Mouse (Mus musculus) kidney, postnatal 0 days (tissue): ENCODE measurements around the gene Gimap8. TPM values are rescaled to one million over a fixed set of nuclear protein-coding genes. Genes with fewer than 3 reads are reported as not detected.

Experiments
- ATAC-seq: fragments of 200-750 bp; cut with Nextera tagmentation; replicated peaks from 2 replicates; pipeline ENCODE4 v1.8.0; 2017; ENCODE audit warnings: low read depth, moderate number of reproducible peaks, moderate TSS enrichment, moderate library complexity; ENCODE audit not compliant: low FRiP score
- DNase-seq: peaks from one replicate; pipeline ENCODE4 v3.0.0-alpha.2; 2016; ENCODE audit warnings: low spot score
- H3K27ac ChIP-seq: fragments of 300-500 bp; sonication (generic); 2 replicates; pipeline ENCODE4 v1.5.1; 2014; ENCODE audit warnings: mild to moderate bottlenecking
- H3K27me3 ChIP-seq: fragments of 300-500 bp; sonication (generic); 2 replicates; pipeline ENCODE4 v1.6.1; 2014; ENCODE audit warnings: low read length, mixed read lengths; ENCODE audit not compliant: insufficient read depth
- H3K36me3 ChIP-seq: fragments of 300-500 bp; sonication (generic); 2 replicates; pipeline ENCODE4 v1.6.1; 2014; ENCODE audit warnings: low read length, mixed read lengths; ENCODE audit not compliant: insufficient read depth
- H3K4me1 ChIP-seq: fragments of 300-500 bp; sonication (generic); replicated peaks from 2 replicates; pipeline ENCODE4 v1.6.1; 2014; ENCODE audit warnings: antibody characterized with exemption, low read length, mixed read lengths; ENCODE audit not compliant: insufficient read depth
- H3K4me2 ChIP-seq: fragments of 300-500 bp; sonication (generic); 2 replicates; pipeline ENCODE4 v1.6.1; 2014; ENCODE audit warnings: mild to moderate bottlenecking, low read length, moderate library complexity, mixed read lengths
- H3K4me3 ChIP-seq: fragments of 300-500 bp; sonication (generic); replicated peaks from 2 replicates; pipeline ENCODE4 v1.5.1; 2014; ENCODE audit warnings: low read depth, low read length
- H3K9ac ChIP-seq: fragments of 300-500 bp; sonication (generic); 2 replicates; pipeline ENCODE4 v1.6.1; 2014; ENCODE audit warnings: low read depth, low read length
- H3K9me3 ChIP-seq: fragments of 300-500 bp; sonication (generic); replicated peaks from 2 replicates; pipeline ENCODE4 v1.6.1; 2016; ENCODE audit warnings: low read length, inconsistent platforms, mixed read lengths
- CTCF ChIP-seq: IDR thresholded peaks from 2 replicates; pipeline ENCODE4 v1.5.1; 2016; ENCODE audit warnings: antibody characterized with exemption, low read depth, mild to moderate bottlenecking, moderate library complexity
- whole genome bisulfite sequencing: fragments of 180-500 bp; shearing (Covaris S2); extraction: QIAGEN DNeasy Blood & Tissue Kit; methylation state at CpG from one replicate; pipeline ENCODE4 v1.1.7; 2014; 5-methylcytosine and 5-hydroxymethylcytosine counted together
- polyA plus RNA-seq: library from polyadenylated mRNA; unstranded; fragments of >200 nt; fragmentation: Nextera tagmentation; extraction: Ambion mirVana; gene quantifications from 2 replicates; pipeline ENCODE4 v1.2.1, GENCODE M21; 2015

Gimap8 gene
- polyA plus RNA-seq, 1 experiment from 2014 or later = 4.5 TPM

GRCm38 (mm10) chr6:48702601-48703000 is 55.6 kb downstream of the Gimap8 start:
- no peak for DNase-seq
- no peak for ATAC-seq
- TF ChIP-seq CTCF = peak; percentile 67

GRCm38 (mm10) chr6:48704146-48704545 is 57.1 kb downstream of the Gimap8 start:
- Histone ChIP-seq H3K4me2 (no peak overlapping the region), H3K27ac (no peak overlapping the region), H3K36me3 (peaks cover 3% of the 10 kb centered on the region; the same call in 1 of the 2 replicates), H3K4me1 (no peaks in the 10 kb centered on the region), H3K4me3 (no peak overlapping the region), H3K9ac (no peak overlapping the region), H3K9me3 (no peaks in the 10 kb centered on the region), H3K27me3 (no peaks in the 10 kb centered on the region)
- DNase-seq (no peak), ATAC-seq (no peak)
- TF ChIP-seq CTCF = no peak

More at GRCm38 (mm10) chr6:48702601-48703000, 55.6 kb downstream of the Gimap8 start:
- Histone ChIP-seq H3K9ac (no peak overlapping the region), H3K9me3 (no peaks in the 10 kb centered on the region), H3K4me2 (no peak overlapping the region), H3K4me3 (no peak overlapping the region), H3K4me1 (no peaks in the 10 kb centered on the region), H3K36me3 (peaks cover 3% of the 10 kb centered on the region; the same call in 1 of the 2 replicates), H3K27ac (0 out of 2 replicates have a peak overlapping the region, but pooled peaks have one; percentile 19), H3K27me3 (no peaks in the 10 kb centered on the region)
- 73% methylated on average over 5 of the region's 5 CpGs for WGBS

GRCm38 (mm10) chr6:48706130-48706529 is 59.1 kb downstream of the Gimap8 start:
- Histone ChIP-seq H3K4me1 (no peaks in the 10 kb centered on the region), H3K4me3 (peak overlapping the region; percentile 18), H3K9ac (no peak overlapping the region), H3K27me3 (no peaks in the 10 kb centered on the region), H3K4me2 (peak overlapping the region; percentile 19), H3K9me3 (no peaks in the 10 kb centered on the region), H3K27ac (peak overlapping the region; percentile 57), H3K36me3 (peaks cover 3% of the 10 kb centered on the region; the same call in 1 of the 2 replicates)
- 49% methylated on average over 3 of the region's 3 CpGs for WGBS
- DNase-seq (no peak), ATAC-seq (no peak)
- TF ChIP-seq CTCF = no peak

Other genes starting within 250 kb of the Gimap8 start
- gene Zfp467, start 201.4 kb upstream of the Gimap8 start, polyA plus RNA-seq = 27.9 and 33.4 TPM in 2 replicates
- 0.46 and 0.64 TPM in 2 replicates for gene Sspo, start 199.0 kb upstream of the Gimap8 start, polyA plus RNA-seq
- 31.1 and 34.6 TPM in 2 replicates for gene Atp6v0e2, start 109.6 kb upstream of the Gimap8 start, polyA plus RNA-seq
- gene Lrrc61, start 92.4 kb upstream of the Gimap8 start, polyA plus RNA-seq = 11.5 and 11.9 TPM in 2 replicates
- 66.8 and 80.3 TPM in 2 replicates for gene Rarres2, start 74.4 kb upstream of the Gimap8 start, polyA plus RNA-seq
- gene Gm45021, start 57.6 kb upstream of the Gimap8 start, polyA plus RNA-seq = 0.38 TPM in 1 of 2 replicates, not detected in the other
- gene Repin1, start 53.4 kb upstream of the Gimap8 start, polyA plus RNA-seq = 37.4 and 43.5 TPM in 2 replicates
- gene Gm44965, start 53.3 kb upstream of the Gimap8 start, polyA plus RNA-seq = not detected in 2 replicates
- gene Zfp775, start 45.2 kb upstream of the Gimap8 start, polyA plus RNA-seq = 6.4 and 7.7 TPM in 2 replicates
- 7.1 and 7.9 TPM in 2 replicates for gene AI854703, start 20.5 kb upstream of the Gimap8 start, polyA plus RNA-seq
- 13.7 and 15.2 TPM in 2 replicates for gene Gimap9, start 28.9 kb downstream of the Gimap8 start, polyA plus RNA-seq
- gene Gimap4, start 37.3 kb downstream of the Gimap8 start, polyA plus RNA-seq = 71.3 and 75.4 TPM in 2 replicates
- 60.1 and 60.6 TPM in 2 replicates for gene Gimap6, start 61.0 kb downstream of the Gimap8 start, polyA plus RNA-seq
- 2.7 and 3.2 TPM in 2 replicates for gene Gm28053, start 71.4 kb downstream of the Gimap8 start, polyA plus RNA-seq
- gene Gimap7, start 71.4 kb downstream of the Gimap8 start, polyA plus RNA-seq = 0.10 and 0.14 TPM in 2 replicates
- 26.8 and 29.7 TPM in 2 replicates for gene Gimap1, start 91.8 kb downstream of the Gimap8 start, polyA plus RNA-seq
- 26.4 and 32.2 TPM in 2 replicates for gene Gimap5, start 99.0 kb downstream of the Gimap8 start, polyA plus RNA-seq
- gene Gimap3, start 123.6 kb downstream of the Gimap8 start, polyA plus RNA-seq = 0.13 and 0.17 TPM in 2 replicates
- gene Tmem176a, start 193.7 kb downstream of the Gimap8 start, polyA plus RNA-seq = 315 and 333 TPM in 2 replicates
- 669 and 685 TPM in 2 replicates for gene Tmem176b, start 194.3 kb downstream of the Gimap8 start, polyA plus RNA-seq
- 9.9 and 11.0 TPM in 2 replicates for gene Aoc1, start 225.7 kb downstream of the Gimap8 start, polyA plus RNA-seq